Mouse (Mus musculus) lung, adult 2 months (tissue): Measurements from ENCODE around the gene Tdrd5.
"Not testable (repeated sequence)": the region's sequence is repeated elsewhere in the genome, so short reads cannot be mapped to it uniquely, and the experiment has no call there.

Experiments used
- CTCF ChIP-seq: fragments of 200-500 bp; IDR thresholded peaks from 2 replicates; pipeline ENCODE4 v1.5.1; 2011; ENCODE audit warnings: mild to moderate bottlenecking, low read length, control low read depth; ENCODE audit not compliant: insufficient read depth
- POLR2A ChIP-seq: fragments of 200-500 bp; IDR thresholded peaks from 2 replicates; pipeline ENCODE4 v1.6.1; 2011; ENCODE audit warnings: low read depth, mild to moderate bottlenecking, control low read depth, low read length, borderline replicate concordance; ENCODE audit errors: extremely low read depth

DNA sequence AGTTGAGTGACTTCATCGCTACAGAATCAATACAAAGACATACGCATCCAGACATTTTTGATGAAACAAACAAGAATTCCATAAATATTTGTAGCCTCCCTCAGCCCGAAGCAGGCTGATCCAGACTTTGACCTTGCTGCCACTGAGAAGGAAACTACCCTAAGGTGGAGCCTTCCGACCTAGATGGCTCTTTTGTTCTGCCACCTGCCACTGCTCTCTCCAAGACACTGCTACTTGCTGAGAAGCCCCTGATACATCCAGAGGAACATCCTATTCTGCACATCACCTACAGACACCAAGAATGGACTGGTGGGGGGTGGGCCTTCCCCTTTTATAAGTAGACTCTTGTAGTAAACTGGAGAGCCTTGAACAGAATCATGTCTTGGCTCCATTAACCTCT is 52.4 kb downstream of the Tdrd5 start:
- TF ChIP-seq CTCF, POLR2A: not testable (repeated sequence)
